Mouse (Mus musculus): ENCODE measurements around the gene Lrrc20. TPM values are rescaled to one million over a fixed set of nuclear protein-coding genes. Genes with fewer than 3 reads are reported as not detected.
A peak's percentile ranks its signal among the peaks of the same experiment; 100 is the strongest.

The Lrrc20 gene
- total RNA-seq, 2 experiments from 2014 or later = 41.8 to 44.1 TPM

- no peak for DNase-seq (ENCODE audit: low spot score in 2 of 2)
These were observed 36.8 kb downstream of the Lrrc20 start for GRCm38 (mm10) chr10:61512215-61512889.

GRCm38 (mm10) chr10:61516866-61517265 is 41.3 kb downstream of the Lrrc20 start:
- DNase-seq (ENCODE audit: low spot score in 2 of 2) = no peak

GRCm38 (mm10) chr10:61517296-61518071 is 41.9 kb downstream of the Lrrc20 start:
- DNase-seq (ENCODE audit: low spot score in 2 of 2) = no peak

GRCm38 (mm10) chr10:61518320-61518719 is 42.7 kb downstream of the Lrrc20 start:
- no peak for DNase-seq (ENCODE audit: low spot score in 2 of 2)

- DNase-seq (ENCODE audit: low spot score in 2 of 2) = no peak
These were observed 43.9 kb downstream of the Lrrc20 start for GRCm38 (mm10) chr10:61519491-61519890.

- no peak for DNase-seq (ENCODE audit: low spot score in 2 of 2)
These were observed 45.1 kb downstream of the Lrrc20 start for GRCm38 (mm10) chr10:61520714-61521113.

- no peak for DNase-seq (ENCODE audit: low spot score in 2 of 2)
These were observed 55.3 kb downstream of the Lrrc20 start for GRCm38 (mm10) chr10:61530936-61531335.

- no peak for DNase-seq (ENCODE audit: low spot score in 2 of 2)
These were observed 57.7 kb downstream of the Lrrc20 start for GRCm38 (mm10) chr10:61533285-61533684.

GRCm38 (mm10) chr10:61534371-61535101 is 58.9 kb downstream of the Lrrc20 start:
- no peak for DNase-seq (ENCODE audit: low spot score in 2 of 2)

- DNase-seq (ENCODE audit: low spot score in 2 of 2) = no peak
These were observed 59.8 kb downstream of the Lrrc20 start for GRCm38 (mm10) chr10:61535441-61535840.

GRCm38 (mm10) chr10:61536130-61537035 is 60.8 kb downstream of the Lrrc20 start:
- DNase-seq (ENCODE audit: low spot score in 2 of 2) = peak; percentile 68 to 82

GRCm38 (mm10) chr10:61537036-61537380 is 61.4 kb downstream of the Lrrc20 start:
- no peak for DNase-seq (ENCODE audit: low spot score in 2 of 2)

GRCm38 (mm10) chr10:61538446-61538845 is 62.8 kb downstream of the Lrrc20 start:
- no peak for DNase-seq (ENCODE audit: low spot score in 2 of 2)

- no peak for DNase-seq (ENCODE audit: low spot score in 2 of 2)
These were observed 68.7 kb downstream of the Lrrc20 start for GRCm38 (mm10) chr10:61544127-61544862.

- no peak for DNase-seq (ENCODE audit: low spot score in 2 of 2)
These were observed 69.3 kb downstream of the Lrrc20 start for GRCm38 (mm10) chr10:61544863-61545240.

GRCm38 (mm10) chr10:61550106-61550505 is 74.5 kb downstream of the Lrrc20 start:
- no peak for DNase-seq (ENCODE audit: low spot score in 2 of 2)

- no peak for DNase-seq (ENCODE audit: low spot score in 2 of 2)
These were observed 79.6 kb downstream of the Lrrc20 start for GRCm38 (mm10) chr10:61555155-61555554.

GRCm38 (mm10) chr10:61558631-61559030 is 83.0 kb downstream of the Lrrc20 start:
- DNase-seq (ENCODE audit: low spot score in 2 of 2) = no peak

GRCm38 (mm10) chr10:61559544-61559943 is 83.9 kb downstream of the Lrrc20 start:
- no peak for DNase-seq (ENCODE audit: low spot score in 2 of 2)

GRCm38 (mm10) chr10:61563550-61563949 is 87.9 kb downstream of the Lrrc20 start:
- DNase-seq (ENCODE audit: low spot score in 2 of 2) = no peak
